Mouse (Mus musculus) C2C12 (cell line): ENCODE measurements around the gene Hck.

ENCODE experiments used
- CTCF ChIP-seq: IDR thresholded peaks from one replicate; pipeline ENCODE4 v1.5.1; 2011; ENCODE audit not compliant: control insufficient read depth, insufficient read depth, insufficient read length
- MYOG ChIP-seq: IDR thresholded peaks from one replicate; pipeline ENCODE4 v1.6.1; 2011; ENCODE audit not compliant: control insufficient read depth, insufficient read length; ENCODE audit errors: extremely low read depth

GRCm38 (mm10) chr2:153075961-153076360 lies 32.3 kb upstream of the Hck start:
- TF ChIP-seq CTCF (no peak), MYOG (no peak)
